Mouse (Mus musculus): ENCODE measurements around the gene Spib. TPM values are rescaled to one million over a fixed set of nuclear protein-coding genes. Genes with fewer than 3 reads are reported as not detected.

Gene Spib
- total RNA-seq, 2 experiments from 2014 or later, result 4.7 TPM; not detected in 1

DNA sequence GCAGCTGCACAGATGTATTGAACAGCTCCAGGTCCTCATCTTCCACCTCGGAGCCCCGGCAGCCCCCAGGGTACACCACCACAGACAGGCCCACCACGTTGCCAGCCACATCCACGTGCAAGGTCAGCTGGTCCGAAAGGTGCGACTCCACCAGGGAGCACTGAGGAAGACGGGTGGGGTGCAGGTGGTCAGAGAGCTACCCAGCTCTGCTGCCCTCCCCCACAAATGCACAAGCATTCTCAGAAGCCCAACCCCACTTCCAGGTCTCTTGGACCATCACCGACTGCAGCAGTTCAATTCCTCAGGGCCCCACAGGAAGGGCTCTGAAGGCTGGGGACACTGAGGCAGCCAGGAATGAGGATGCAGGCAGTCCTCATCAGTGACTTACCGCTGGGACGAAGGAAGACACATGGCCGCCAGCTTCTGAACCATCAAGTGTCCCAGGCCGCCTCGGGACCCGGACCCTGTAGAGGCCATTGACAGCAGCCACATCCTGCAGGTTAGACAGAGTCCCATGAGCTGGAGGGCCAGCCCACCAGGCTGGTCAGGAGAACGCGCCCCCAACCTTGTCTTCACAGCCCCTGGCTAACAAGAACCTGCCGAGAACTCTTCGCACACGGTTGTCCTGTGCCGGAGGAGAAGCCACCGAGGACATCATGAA, 39.6 kb downstream of the Spib start:
- ATAC-seq (replicated peaks; ENCODE audit: low FRiP score, low TSS enrichment, poor library complexity, severe bottlenecking), result no peak

GRCm38 (mm10) chr7:44491391-44491790, 40.5 kb downstream of the Spib start:
- no peak for ATAC-seq (replicated peaks; ENCODE audit: low FRiP score, low TSS enrichment, poor library complexity, severe bottlenecking)

- no peak for ATAC-seq (replicated peaks; ENCODE audit: low FRiP score, low TSS enrichment, poor library complexity, severe bottlenecking)
Observed at GRCm38 (mm10) chr7:44490281-44490680, 41.6 kb downstream of the Spib start.

- ATAC-seq (replicated peaks; ENCODE audit: low FRiP score, low TSS enrichment, poor library complexity, severe bottlenecking), result no peak
Observed at GRCm38 (mm10) chr7:44488545-44488944, 43.3 kb downstream of the Spib start.

DNA sequence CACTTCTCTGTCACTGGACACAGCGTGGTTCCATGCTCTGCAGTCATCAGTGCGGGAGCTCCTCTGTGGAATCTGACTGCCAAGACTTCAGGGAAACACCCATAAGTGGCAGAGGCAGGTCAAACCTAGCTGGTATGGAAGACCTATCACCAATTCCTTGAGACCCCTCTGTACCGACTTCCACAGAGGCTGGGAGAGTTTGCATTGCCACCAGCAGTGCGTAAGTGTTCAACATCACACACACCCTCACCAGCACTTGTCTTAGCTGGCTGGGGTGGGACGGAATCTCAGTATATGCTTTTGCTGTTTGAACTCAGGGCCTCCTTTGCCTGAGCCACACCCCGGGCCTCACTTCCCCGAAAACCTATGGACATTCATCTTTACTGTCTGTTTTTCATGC, 43.9 kb downstream of the Spib start:
- no peak for ATAC-seq (replicated peaks; ENCODE audit: low FRiP score, low TSS enrichment, poor library complexity, severe bottlenecking)

DNA sequence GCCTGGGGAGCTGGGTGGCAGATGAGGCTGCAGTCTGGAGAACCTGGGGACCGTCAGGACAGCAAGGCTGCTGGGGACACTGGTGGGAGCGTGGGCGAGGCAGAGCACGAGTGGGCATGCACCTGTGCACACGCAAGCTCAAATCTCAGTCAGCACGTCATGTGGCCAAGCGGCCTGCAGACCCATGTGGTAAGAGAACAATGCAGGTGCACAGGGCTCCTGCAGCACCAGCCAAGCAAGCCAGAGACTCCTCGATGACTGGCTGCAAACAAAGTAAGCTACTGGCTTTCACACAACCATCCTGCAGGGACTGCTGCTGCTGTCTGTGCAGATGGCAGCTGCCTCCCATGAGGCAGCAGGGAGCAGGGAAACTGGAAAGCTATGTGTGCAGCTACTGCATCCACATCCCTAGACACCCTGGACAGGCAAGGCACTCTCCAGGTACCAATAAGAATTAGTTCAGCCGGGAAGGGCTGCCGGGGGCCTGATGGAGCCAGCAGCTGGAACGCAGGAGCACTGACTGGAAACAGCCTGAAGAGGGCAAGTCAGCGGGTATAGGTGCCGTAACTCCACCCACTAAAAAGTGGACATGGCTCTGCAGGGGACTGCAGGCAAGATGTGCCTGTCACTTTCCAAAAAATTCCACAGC, 44.8 kb downstream of the Spib start:
- no peak for ATAC-seq (replicated peaks; ENCODE audit: low FRiP score, low TSS enrichment, poor library complexity, severe bottlenecking)

DNA sequence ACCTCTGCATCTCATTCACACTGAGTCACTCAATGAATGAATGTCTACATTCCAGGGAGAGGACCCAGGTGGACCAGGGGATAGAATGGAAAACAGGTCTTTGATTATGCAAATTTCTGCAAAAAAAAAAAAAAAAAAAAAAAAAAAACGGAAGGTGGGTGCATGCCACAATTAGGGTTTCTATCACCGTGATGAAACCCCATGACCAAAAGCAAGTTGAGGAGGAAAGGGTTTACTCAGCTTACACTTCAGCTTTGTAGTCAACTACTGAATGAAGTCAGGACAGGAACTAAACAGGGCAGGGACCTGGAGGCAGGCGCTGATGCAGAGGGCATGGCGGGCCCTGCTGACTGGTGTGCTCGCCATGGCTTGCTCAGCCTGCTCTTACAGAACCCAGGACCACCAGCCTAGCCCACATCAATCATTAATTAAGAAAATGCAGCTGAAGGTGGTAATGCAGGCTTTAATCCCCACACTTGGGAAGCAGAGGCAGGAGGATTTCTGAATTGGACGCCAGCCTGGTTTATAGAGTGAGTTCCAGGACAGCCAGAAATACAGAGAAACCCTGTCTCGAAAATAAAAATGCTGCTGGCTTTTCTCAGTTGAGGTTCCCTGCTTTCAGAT, 46.2 kb downstream of the Spib start:
- ATAC-seq (replicated peaks; ENCODE audit: low FRiP score, low TSS enrichment, poor library complexity, severe bottlenecking), result no peak

GRCm38 (mm10) chr7:44484841-44485571, 46.9 kb downstream of the Spib start:
- peak; percentile 64; the same call in 1 of the 2 replicates for ATAC-seq (replicated peaks; ENCODE audit: low FRiP score, low TSS enrichment, poor library complexity, severe bottlenecking)

- no peak for ATAC-seq (replicated peaks; ENCODE audit: low FRiP score, low TSS enrichment, poor library complexity, severe bottlenecking)
Observed at GRCm38 (mm10) chr7:44484109-44484508, 47.8 kb downstream of the Spib start.

DNA sequence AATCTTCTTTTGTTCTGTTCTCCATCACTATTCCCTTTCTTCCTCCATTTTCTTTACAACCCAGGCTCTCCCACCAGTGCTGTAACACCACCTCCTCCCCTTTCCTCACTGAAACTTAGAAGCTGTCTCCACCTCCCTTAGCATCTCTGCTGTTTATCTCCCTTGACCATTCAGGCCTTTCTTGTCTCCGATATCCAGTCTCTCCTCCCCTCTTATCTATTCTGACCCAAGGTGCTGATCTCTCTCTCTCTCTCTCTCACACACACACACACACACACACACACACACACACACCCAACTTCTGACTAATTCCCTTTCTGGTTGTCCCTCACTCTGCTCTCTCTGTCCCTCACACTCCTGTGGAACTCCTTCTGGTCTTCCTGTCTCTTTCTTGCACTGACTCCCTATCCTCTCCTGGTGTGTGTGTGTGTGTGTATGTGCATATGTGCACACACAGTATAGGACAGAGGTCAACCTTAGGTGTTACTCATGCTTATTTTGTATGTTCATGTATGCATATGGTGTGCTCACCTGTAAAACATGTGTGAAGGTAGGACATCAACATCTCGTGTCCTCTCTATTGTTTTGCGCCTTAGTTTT, 48.9 kb downstream of the Spib start:
- ATAC-seq (replicated peaks; ENCODE audit: low FRiP score, low TSS enrichment, poor library complexity, severe bottlenecking), result peak; percentile 80

Other genes starting within 250 kb of the Spib start
- gene Clec11a, start 225.2 kb downstream of the Spib start, total RNA-seq (2014; fragmentation: Nextera tagmentation), result 0.74 and 0.77 TPM in 2 replicates
- gene Clec11a, start 225.2 kb downstream of the Spib start, total RNA-seq (2017), result 1.7 and 4.3 TPM in 2 replicates
- gene Shank1, start 221.8 kb downstream of the Spib start, total RNA-seq (2014; fragmentation: Nextera tagmentation), result 0.22 and 1.3 TPM in 2 replicates
- 0.27 TPM in 1 of 2 replicates, not detected in the other for gene Shank1, start 221.8 kb downstream of the Spib start, total RNA-seq (2017)
- not detected in 2 replicates for gene Syt3, start 148.0 kb downstream of the Spib start, total RNA-seq (2014; fragmentation: Nextera tagmentation)
- 0.61 TPM in 1 of 2 replicates, not detected in the other for gene Syt3, start 148.0 kb downstream of the Spib start, total RNA-seq (2017)
- not detected in 2 replicates for gene 1700008O03Rik, start 146.3 kb downstream of the Spib start, total RNA-seq (2014; fragmentation: Nextera tagmentation)
- gene 1700008O03Rik, start 146.3 kb downstream of the Spib start, total RNA-seq (2017), result 0.65 TPM in 1 of 2 replicates, not detected in the other
- not detected in 2 replicates for gene Lrrc4b, start 103.1 kb downstream of the Spib start, total RNA-seq (2014; fragmentation: Nextera tagmentation)
- not detected in 2 replicates for gene Lrrc4b, start 103.1 kb downstream of the Spib start, total RNA-seq (2017)
- gene Aspdh, start 66.7 kb downstream of the Spib start, total RNA-seq (2014; fragmentation: Nextera tagmentation), result not detected in 2 replicates
- not detected in 2 replicates for gene Aspdh, start 66.7 kb downstream of the Spib start, total RNA-seq (2017)
- gene Josd2, start 64.1 kb downstream of the Spib start, total RNA-seq (2014; fragmentation: Nextera tagmentation), result 73.4 and 96.5 TPM in 2 replicates
- 25.0 and 30.6 TPM in 2 replicates for gene Josd2, start 64.1 kb downstream of the Spib start, total RNA-seq (2017)
- 62.8 and 83.9 TPM in 2 replicates for gene Emc10, start 35.5 kb downstream of the Spib start, total RNA-seq (2014; fragmentation: Nextera tagmentation)
- gene Emc10, start 35.5 kb downstream of the Spib start, total RNA-seq (2017), result 30.1 and 31.1 TPM in 2 replicates
- not detected in 2 replicates for gene Fam71e1, start 35.5 kb downstream of the Spib start, total RNA-seq (2014; fragmentation: Nextera tagmentation)
- gene Fam71e1, start 35.5 kb downstream of the Spib start, total RNA-seq (2017), result 0.75 TPM in 1 of 2 replicates, not detected in the other
- gene Mybpc2, start 7.4 kb downstream of the Spib start, total RNA-seq (2014; fragmentation: Nextera tagmentation), result 0.48 TPM in 1 of 2 replicates, not detected in the other
- gene Mybpc2, start 7.4 kb downstream of the Spib start, total RNA-seq (2017), result not detected in 2 replicates
- gene Pold1, start 16.8 kb upstream of the Spib start, total RNA-seq (2014; fragmentation: Nextera tagmentation), result 194 and 214 TPM in 2 replicates
- gene Pold1, start 16.8 kb upstream of the Spib start, total RNA-seq (2017), result 61.0 and 90.8 TPM in 2 replicates
- gene Nr1h2, start 21.9 kb upstream of the Spib start, total RNA-seq (2014; fragmentation: Nextera tagmentation), result 68.7 and 69.2 TPM in 2 replicates
- 28.8 and 59.9 TPM in 2 replicates for gene Nr1h2, start 21.9 kb upstream of the Spib start, total RNA-seq (2017)
- gene Napsa, start 40.3 kb upstream of the Spib start, total RNA-seq (2014; fragmentation: Nextera tagmentation), result 5.3 and 10.3 TPM in 2 replicates
- 2.0 and 11.0 TPM in 2 replicates for gene Napsa, start 40.3 kb upstream of the Spib start, total RNA-seq (2017)
- gene Kcnc3, start 58.6 kb upstream of the Spib start, total RNA-seq (2014; fragmentation: Nextera tagmentation), result 1.9 and 7.9 TPM in 2 replicates
- 0.11 TPM in 1 of 2 replicates, not detected in the other for gene Kcnc3, start 58.6 kb upstream of the Spib start, total RNA-seq (2017)
- gene Myh14, start 138.8 kb upstream of the Spib start, total RNA-seq (2014; fragmentation: Nextera tagmentation), result not detected in 2 replicates
- not detected in 2 replicates for gene Myh14, start 138.8 kb upstream of the Spib start, total RNA-seq (2017)
- not detected in 2 replicates for gene Izumo2, start 176.7 kb upstream of the Spib start, total RNA-seq (2014; fragmentation: Nextera tagmentation)
- gene Izumo2, start 176.7 kb upstream of the Spib start, total RNA-seq (2017), result not detected in 2 replicates
- gene Vrk3, start 216.3 kb upstream of the Spib start, total RNA-seq (2014; fragmentation: Nextera tagmentation), result 34.2 and 43.8 TPM in 2 replicates
- gene Vrk3, start 216.3 kb upstream of the Spib start, total RNA-seq (2017), result 51.5 and 81.2 TPM in 2 replicates
- gene Zfp473, start 219.0 kb upstream of the Spib start, total RNA-seq (2014; fragmentation: Nextera tagmentation), result 0.22 and 2.0 TPM in 2 replicates
- 6.5 TPM in 1 of 2 replicates, not detected in the other for gene Zfp473, start 219.0 kb upstream of the Spib start, total RNA-seq (2017)

Measured in megakaryocyte-erythroid progenitor cell, adult 5-6 weeks (primary cell).